8 mouse cellular contexts compared by ENCODE assay signal in genomic region chr11:101424925-101425813, GRCm38 (mm10). TPM values are rescaled to one million over a fixed set of nuclear protein-coding genes. Genes with fewer than 3 reads are reported as not detected.
DNase-seq lines count a peak whose midpoint lies in the region; ATAC-seq and TF ChIP-seq lines count a peak whose summit lies in the region.

TSS of gene Rundc1 (plus strand) at chr11:101425085.
TSS of gene Ptges3l (minus strand) at chr11:101425333.

- peak within 1 kb of the TSS; percentile 86 for H3K27ac ChIP-seq in bone marrow, adult 2 months (ENCODE audit: control insufficient read depth, insufficient read depth, low read depth, low read length, poor library complexity)
- peak within 1 kb of the TSS; percentile 90 for H3K27ac ChIP-seq in embryonic facial prominence, embryonic 15.5 days (replicated peaks)
- peak within 1 kb of the TSS; percentile 72 for H3K27ac ChIP-seq in limb, embryonic 14.5 days (replicated peaks; ENCODE audit: low read depth, low read length)
- peak within 1 kb of the TSS; percentile 86 for H3K27ac ChIP-seq in midbrain, postnatal 0 days (ENCODE audit: low read depth, low read length)

- no peaks in the 10 kb centered on the region for H3K9me3 ChIP-seq in embryonic facial prominence, embryonic 15.5 days (replicated peaks)
- H3K9me3 ChIP-seq in limb, embryonic 14.5 days (ENCODE audit: control insufficient read depth, low read length): no peaks in the 10 kb centered on the region
- H3K9me3 ChIP-seq in midbrain, postnatal 0 days (ENCODE audit: low read length): no peaks in the 10 kb centered on the region

- H3K4me3 ChIP-seq in bone marrow, adult 2 months (replicated peaks; ENCODE audit: control insufficient read depth, low read depth, low read length): peak within 1 kb of the TSS; percentile 89
- H3K4me3 ChIP-seq in embryonic facial prominence, embryonic 15.5 days (replicated peaks): peak within 1 kb of the TSS; percentile 89
- H3K4me3 ChIP-seq in limb, embryonic 14.5 days (replicated peaks; ENCODE audit: low read length): peak within 1 kb of the TSS; percentile 97
- H3K4me3 ChIP-seq in midbrain, postnatal 0 days (ENCODE audit: low read depth, low read length): peak within 1 kb of the TSS; percentile 98

- TF ChIP-seq POLR2A in bone marrow, adult 2 months (IDR thresholded peaks at IDR 0.05; ENCODE audit: borderline replicate concordance, control insufficient read depth, low read depth, low read length): peak; percentile 76; the same call in 1 of the 2 replicates
- peak; percentile 50; the same call in 1 of the 2 replicates for TF ChIP-seq POLR2A in limb, embryonic 14.5 days (IDR thresholded peaks at IDR 0.05; ENCODE audit: borderline replicate concordance, extremely low read depth, insufficient read depth, insufficient read length)

- peak; percentile 92 for ATAC-seq in embryonic facial prominence, embryonic 15.5 days (ENCODE audit: insufficient number of reproducible peaks, low FRiP score, low TSS enrichment, low read depth)
- peak; percentile 95 for ATAC-seq in limb, embryonic 14.5 days (ENCODE audit: low FRiP score, low read depth)
- peak; percentile 96 for ATAC-seq in midbrain, postnatal 0 days (ENCODE audit: low FRiP score)

- H3K27me3 ChIP-seq in embryonic facial prominence, embryonic 15.5 days: no peaks in the 10 kb centered on the region
- no peaks in the 10 kb centered on the region for H3K27me3 ChIP-seq in limb, embryonic 14.5 days (ENCODE audit: control insufficient read depth, insufficient read depth, low read length)
- no peaks in the 10 kb centered on the region for H3K27me3 ChIP-seq in midbrain, postnatal 0 days (ENCODE audit: insufficient read depth, low read length)

- peaks cover 9% of the 10 kb centered on the region for H3K36me3 ChIP-seq in embryonic facial prominence, embryonic 15.5 days
- peaks cover 10% of the 10 kb centered on the region for H3K36me3 ChIP-seq in limb, embryonic 14.5 days (ENCODE audit: control insufficient read depth, insufficient read depth, low read length)
- H3K36me3 ChIP-seq in midbrain, postnatal 0 days (ENCODE audit: insufficient read depth, low read length): peaks cover under 1% of the 10 kb centered on the region

- under 1% methylated on average over 81 of the region's 81 CpGs for WGBS in bone marrow, adult 2 months
- under 1% methylated on average over 81 of the region's 81 CpGs for WGBS in embryonic facial prominence, embryonic 15.5 days
- WGBS in limb, embryonic 14.5 days: 1% methylated on average over 72 of the region's 81 CpGs
- under 1% methylated on average over 81 of the region's 81 CpGs for WGBS in midbrain, postnatal 0 days

- peak within 1 kb of the TSS; percentile 90 for H3K4me2 ChIP-seq in embryonic facial prominence, embryonic 15.5 days (replicated peaks)
- H3K4me2 ChIP-seq in limb, embryonic 14.5 days (replicated peaks; ENCODE audit: low read depth, low read length, severe bottlenecking): peak within 1 kb of the TSS; percentile 82
- H3K4me2 ChIP-seq in midbrain, postnatal 0 days (ENCODE audit: low read depth, low read length, poor library complexity, severe bottlenecking): peak within 1 kb of the TSS; percentile 81

- H3K9ac ChIP-seq in embryonic facial prominence, embryonic 15.5 days: peak within 1 kb of the TSS; percentile 72
- H3K9ac ChIP-seq in limb, embryonic 14.5 days (ENCODE audit: low read depth, low read length, severe bottlenecking): peak within 1 kb of the TSS; percentile 73
- H3K9ac ChIP-seq in midbrain, postnatal 0 days (replicated peaks; ENCODE audit: low read length, poor library complexity, severe bottlenecking): peak within 1 kb of the TSS; percentile 84

- H3K4me1 ChIP-seq in bone marrow, adult 2 months (ENCODE audit: control insufficient read depth, insufficient read depth, low read length): no peaks in the 10 kb centered on the region; the same call in 1 of the 2 replicates
- H3K4me1 ChIP-seq in embryonic facial prominence, embryonic 15.5 days: peaks cover 30% of the 10 kb centered on the region
- peaks cover 19% of the 10 kb centered on the region for H3K4me1 ChIP-seq in limb, embryonic 14.5 days (ENCODE audit: control insufficient read depth, insufficient read depth, low read length)
- peaks cover 13% of the 10 kb centered on the region for H3K4me1 ChIP-seq in midbrain, postnatal 0 days (ENCODE audit: insufficient read depth, low read length)

- peak; percentile 96 for DNase-seq in 416B (ENCODE audit: low read depth)
- DNase-seq in heart, adult 8-10 months (ENCODE audit: low spot score): peak; percentile 97
- peak; percentile 98 for DNase-seq in kidney, adult 9 months
- DNase-seq in limb, embryonic 14.5 days (ENCODE audit: low spot score): peak; percentile 97
- DNase-seq in midbrain, postnatal 0 days (ENCODE audit: low spot score): peak; percentile 97
- peak; percentile 96 to 98 for DNase-seq in spleen, postnatal 14 days (ENCODE audit: low spot score in 2 of 2)

- peak; percentile 34; the same call in 1 of the 2 replicates for TF ChIP-seq CTCF in bone marrow, adult 2 months (IDR thresholded peaks at IDR 0.05; ENCODE audit: control insufficient read depth, insufficient read depth, low read length)
- TF ChIP-seq CTCF in midbrain, postnatal 0 days (IDR thresholded peaks at IDR 0.05): peak; percentile 71

RNA-seq across cellular contexts. Expression of gene Rundc1, which starts in this region (rescaled TPM):
- 3.5 and 10.7 TPM in 2 replicates for polyA plus RNA-seq in bone marrow, adult 2 months (2011; ENCODE audit: insufficient read depth, insufficient read length, low replicate concordance, missing spikeins)
- 21.6 and 23.4 TPM in 2 replicates for polyA plus RNA-seq in embryonic facial prominence, embryonic 15.5 days (2015; fragmentation: Nextera tagmentation; extraction: Ambion mirVana)
- 10 to 100 TPM; 10.5 to 13.1 (median 11.8) TPM for total RNA-seq in heart, adult 8-10 months (2022)
- 19.3 and 20.6 TPM in 2 replicates for polyA plus RNA-seq in limb, embryonic 14.5 days (2012; rRNA removed)
- polyA plus RNA-seq in limb, embryonic 14.5 days (2014; fragmentation: Nextera tagmentation; extraction: Ambion mirVana): 17.6 and 17.8 TPM in 2 replicates
- total RNA-seq in midbrain, postnatal 0 days (2014; rRNA removed): 10.4 and 12.9 TPM in 2 replicates
- 24.2 and 25.2 TPM in 2 replicates for polyA plus RNA-seq in midbrain, postnatal 0 days (2015; fragmentation: Nextera tagmentation; extraction: Ambion mirVana)

RNA-seq across cellular contexts. Expression of gene Ptges3l, which starts in this region (rescaled TPM):
- 2.4 TPM in 1 of 2 replicates, not detected in the other for polyA plus RNA-seq in bone marrow, adult 2 months (2011; ENCODE audit: insufficient read depth, insufficient read length, low replicate concordance, missing spikeins)
- 19.8 and 22.1 TPM in 2 replicates for polyA plus RNA-seq in embryonic facial prominence, embryonic 15.5 days (2015; fragmentation: Nextera tagmentation; extraction: Ambion mirVana)
- total RNA-seq in heart, adult 8-10 months (2022): 10 to 100 TPM; 46.5 to 67.8 (median 61.1) TPM
- 23.7 and 27.5 TPM in 2 replicates for polyA plus RNA-seq in limb, embryonic 14.5 days (2012; rRNA removed)
- polyA plus RNA-seq in limb, embryonic 14.5 days (2014; fragmentation: Nextera tagmentation; extraction: Ambion mirVana): 13.9 and 20.5 TPM in 2 replicates
- total RNA-seq in midbrain, postnatal 0 days (2014; rRNA removed): 0.66 and 2.7 TPM in 2 replicates
- polyA plus RNA-seq in midbrain, postnatal 0 days (2015; fragmentation: Nextera tagmentation; extraction: Ambion mirVana): 2.9 TPM in 2 replicates

Comparison
In these comparisons a context has a peak if more than half of its experiments do, and no peak if none do; other contexts are left out.
1. Peak in every context shown above with its lines: DNase-seq, ATAC-seq, H3K4me3 ChIP-seq and H3K27ac ChIP-seq.
2. RNA of gene Ptges3l (total RNA-seq): 46.5 to 67.8 TPM in heart, adult 8-10 months; 0.66 to 2.7 TPM in midbrain, postnatal 0 days; every median in the first group is over 10 times any median in the second.